Mouse (Mus musculus) liver, postnatal 0 days (tissue): ENCODE data around the gene Dlg4.
A peak's percentile ranks its signal among the peaks of the same experiment; 100 is the strongest.

ENCODE experiments used
- CTCF ChIP-seq: sonication (generic); IDR thresholded peaks from 2 replicates; pipeline ENCODE4 v1.5.1; 2016; ENCODE audit warnings: antibody characterized with exemption, low read depth
- EP300 ChIP-seq: IDR thresholded peaks from 2 replicates; pipeline ENCODE4 v1.6.1; 2016; ENCODE audit warnings: antibody characterized with exemption, low read depth, mild to moderate bottlenecking

- TF ChIP-seq CTCF (no peak), EP300 (peak; percentile 38; the same call in 1 of the 2 replicates)
These were observed 16.3 kb upstream of the Dlg4 start, which contains the start of gene Dvl2 for GRCm38 (mm10) chr11:70000396-70000898.
